ENCODE assay signal across 26 mouse cellular contexts in genomic region chrX:156539782-156540181, GRCm38 (mm10).
DNase-seq lines count a peak whose midpoint lies in the region; ATAC-seq and TF ChIP-seq lines count a peak whose summit lies in the region.
"Had no signal": no experiment of that assay in that cellular context is flagged by ENCODE, and none has a peak within 500 bp of the region (broad histone marks: within the 10 kb centered on the region; RNA-seq: fewer than 3 reads in every experiment).

No protein-coding gene starts in this region.

- TF ChIP-seq CTCF in lung, embryonic 14.5 days (IDR thresholded peaks at IDR 0.05; ENCODE audit: low read depth) = no peak
- no peak for TF ChIP-seq CTCF in lung, postnatal 0 days (IDR thresholded peaks at IDR 0.05)
- TF ChIP-seq CTCF in testis, adult 2 months (IDR thresholded peaks at IDR 0.05; ENCODE audit: control insufficient read depth, insufficient read depth, insufficient replicate concordance, low read depth, low read length) = no peak

- no peaks in the 10 kb centered on the region for H3K4me1 ChIP-seq in embryonic facial prominence, embryonic 14.5 days (ENCODE audit: control insufficient read depth, insufficient read depth, low read length)
- H3K4me1 ChIP-seq in embryonic facial prominence, embryonic 10.5 days = no peaks in the 10 kb centered on the region
- no peaks in the 10 kb centered on the region for H3K4me1 ChIP-seq in lung, embryonic 14.5 days (ENCODE audit: insufficient read depth)
- no peaks in the 10 kb centered on the region for H3K4me1 ChIP-seq in lung, postnatal 0 days (ENCODE audit: insufficient read depth, low read depth, low read length)
- no peaks in the 10 kb centered on the region for H3K4me1 ChIP-seq in testis, adult 2 months (ENCODE audit: control insufficient read depth, insufficient read depth, low read length)
- H3K4me1 ChIP-seq: embryonic facial prominence, embryonic 15.5 days; forebrain, embryonic 13.5 days; hindbrain, embryonic 12.5 days; hindbrain, embryonic 15.5 days had no signal

- H3K27me3 ChIP-seq in embryonic facial prominence, embryonic 14.5 days (replicated peaks; ENCODE audit: control insufficient read depth, insufficient read depth, low read length) = no peaks in the 10 kb centered on the region
- H3K27me3 ChIP-seq in embryonic facial prominence, embryonic 10.5 days (replicated peaks; ENCODE audit: low read depth, poor library complexity, severe bottlenecking) = no peaks in the 10 kb centered on the region
- no peaks in the 10 kb centered on the region for H3K27me3 ChIP-seq in lung, embryonic 14.5 days (ENCODE audit: insufficient read depth, low read length)
- H3K27me3 ChIP-seq in lung, postnatal 0 days (replicated peaks; ENCODE audit: insufficient read depth, low read length) = no peaks in the 10 kb centered on the region
- no peaks in the 10 kb centered on the region for H3K27me3 ChIP-seq in testis, adult 2 months (ENCODE audit: control insufficient read depth, insufficient read depth, low read length)
- H3K27me3 ChIP-seq: embryonic facial prominence, embryonic 15.5 days; forebrain, embryonic 13.5 days; hindbrain, embryonic 12.5 days; hindbrain, embryonic 15.5 days; Patski had no signal

- no peak overlapping the region for H3K4me3 ChIP-seq in embryonic facial prominence, embryonic 14.5 days (ENCODE audit: low read depth, low read length)
- H3K4me3 ChIP-seq in embryonic facial prominence, embryonic 10.5 days = no peak overlapping the region
- H3K4me3 ChIP-seq in lung, embryonic 14.5 days (ENCODE audit: low read depth, low read length) = no peak overlapping the region
- H3K4me3 ChIP-seq in lung, postnatal 0 days (ENCODE audit: low read depth, low read length) = no peak overlapping the region
- H3K4me3 ChIP-seq in testis, adult 2 months (ENCODE audit: control insufficient read depth, low read depth, low read length) = peak overlapping the region; percentile 69
- H3K4me3 ChIP-seq: embryonic facial prominence, embryonic 15.5 days; erythroblast, embryonic 14.5 days; forebrain, embryonic 13.5 days; gastrocnemius, adult 2 months; hindbrain, embryonic 12.5 days; hindbrain, embryonic 15.5 days had no signal

- no peak for TF ChIP-seq POLR2A in testis, adult 2 months (IDR thresholded peaks at IDR 0.05; ENCODE audit: control insufficient read depth, low read depth, low read length)

- no peaks in the 10 kb centered on the region for H3K36me3 ChIP-seq in embryonic facial prominence, embryonic 14.5 days (ENCODE audit: control insufficient read depth, insufficient read depth, low read length)
- no peaks in the 10 kb centered on the region for H3K36me3 ChIP-seq in embryonic facial prominence, embryonic 10.5 days (replicated peaks)
- no peaks in the 10 kb centered on the region for H3K36me3 ChIP-seq in lung, embryonic 14.5 days (ENCODE audit: insufficient read depth)
- no peaks in the 10 kb centered on the region for H3K36me3 ChIP-seq in lung, postnatal 0 days (ENCODE audit: insufficient read depth, low read length)
- no peaks in the 10 kb centered on the region for H3K36me3 ChIP-seq in testis, adult 2 months (ENCODE audit: control insufficient read depth, insufficient read depth, low read length)
- H3K36me3 ChIP-seq: embryonic facial prominence, embryonic 15.5 days; hindbrain, embryonic 12.5 days; hindbrain, embryonic 15.5 days had no signal

- 67% methylated on average over 4 of the region's 4 CpGs for WGBS in embryonic facial prominence, embryonic 14.5 days
- 78% methylated on average over 4 of the region's 4 CpGs for WGBS in embryonic facial prominence, embryonic 10.5 days
- WGBS in lung, embryonic 14.5 days = 57% methylated on average over 4 of the region's 4 CpGs
- whole genome bisulfite sequencing in lung, postnatal 0 days = 50% methylated on average over 4 of the region's 4 CpGs

- no peak overlapping the region for H3K4me2 ChIP-seq in embryonic facial prominence, embryonic 14.5 days (ENCODE audit: low read depth, low read length)
- H3K4me2 ChIP-seq in lung, embryonic 14.5 days = no peak overlapping the region
- H3K4me2 ChIP-seq in lung, postnatal 0 days (replicated peaks; ENCODE audit: low read depth, low read length) = no peak overlapping the region
- H3K4me2 ChIP-seq: embryonic facial prominence, embryonic 15.5 days; forebrain, embryonic 13.5 days; heart, embryonic 11.5 days; hindbrain, embryonic 12.5 days; hindbrain, embryonic 15.5 days had no signal

- H3K27ac ChIP-seq in embryonic facial prominence, embryonic 14.5 days (replicated peaks; ENCODE audit: low read depth, low read length) = no peak overlapping the region
- no peak overlapping the region for H3K27ac ChIP-seq in embryonic facial prominence, embryonic 10.5 days (replicated peaks)
- H3K27ac ChIP-seq in lung, embryonic 14.5 days (ENCODE audit: low read depth) = no peak overlapping the region
- H3K27ac ChIP-seq in lung, postnatal 0 days (ENCODE audit: low read length) = no peak overlapping the region
- H3K27ac ChIP-seq in testis, adult 2 months (ENCODE audit: control insufficient read depth, insufficient read depth, low read depth, low read length) = peak overlapping the region; percentile 58; the same call in 1 of the 2 replicates
- H3K27ac ChIP-seq: embryonic facial prominence, embryonic 15.5 days; forebrain, embryonic 13.5 days; gastrocnemius, adult 2 months; hindbrain, embryonic 12.5 days; hindbrain, embryonic 15.5 days had no signal

- H3K9ac ChIP-seq in embryonic facial prominence, embryonic 14.5 days (ENCODE audit: low read depth, low read length) = no peak overlapping the region
- no peak overlapping the region for H3K9ac ChIP-seq in lung, embryonic 14.5 days
- no peak overlapping the region for H3K9ac ChIP-seq in lung, postnatal 0 days (replicated peaks; ENCODE audit: low read depth)
- H3K9ac ChIP-seq: embryonic facial prominence, embryonic 15.5 days; forebrain, embryonic 13.5 days; forebrain, postnatal 0 days; hindbrain, embryonic 12.5 days; hindbrain, embryonic 15.5 days had no signal

- TF ChIP-seq EP300 in lung, postnatal 0 days (IDR thresholded peaks at IDR 0.05) = no peak

- ATAC-seq in embryonic facial prominence, embryonic 14.5 days (ENCODE audit: low read depth) = no peak
- peak; percentile 77 for ATAC-seq in lung, embryonic 14.5 days (ENCODE audit: insufficient read depth)
- ATAC-seq in lung, postnatal 0 days = no peak
- no peak for ATAC-seq in erythroblast, adult 5-6 weeks (replicated peaks; ENCODE audit: low FRiP score, poor library complexity, severe bottlenecking)
- ATAC-seq: CD4-positive, CD25-positive, alpha-beta regulatory T cell, adult 4 months; forebrain, embryonic 13.5 days; forebrain, postnatal 0 days; Patski had no signal

- DNase-seq in embryonic facial prominence, embryonic 14.5 days (ENCODE audit: low spot score) = peak; percentile 41
- DNase-seq in embryonic facial prominence, embryonic 10.5 days (ENCODE audit: low spot score) = no peak
- DNase-seq in lung, embryonic 14.5 days = peak; percentile 71
- no peak for DNase-seq in lung, postnatal 0 days (ENCODE audit: low spot score)
- DNase-seq in testis, postnatal 10 days (ENCODE audit: low spot score) = no peak
- no peak for DNase-seq in B cell, adult 2 months
- DNase-seq: adrenal gland, postnatal 10 days; adrenal gland, postnatal 36 days; cerebellum, adult 11 months; cerebellum, adult 8-10 months; cerebellum, postnatal 36 days; embryo, embryonic 11 days; forebrain, postnatal 0 days; gastrocnemius, adult 2 months; gastrocnemius, postnatal 14 days; heart, adult 11 months had no signal

- no peaks in the 10 kb centered on the region for H3K9me3 ChIP-seq in embryonic facial prominence, embryonic 14.5 days (ENCODE audit: control insufficient read depth, low read length)
- no peaks in the 10 kb centered on the region for H3K9me3 ChIP-seq in embryonic facial prominence, embryonic 10.5 days
- no peaks in the 10 kb centered on the region for H3K9me3 ChIP-seq in lung, embryonic 14.5 days (ENCODE audit: low read depth, low read length)
- H3K9me3 ChIP-seq in lung, postnatal 0 days (ENCODE audit: low read length) = no peaks in the 10 kb centered on the region
- H3K9me3 ChIP-seq: embryonic facial prominence, embryonic 15.5 days; forebrain, embryonic 13.5 days; hindbrain, embryonic 12.5 days; hindbrain, embryonic 15.5 days had no signal

Comparison
In these comparisons a context has a peak if more than half of its experiments do, and no peak if none do; other contexts are left out.
1. DNase-seq: peak in embryonic facial prominence, embryonic 14.5 days (single experiment) and lung, embryonic 14.5 days (single experiment); none in embryonic facial prominence, embryonic 10.5 days (single experiment), lung, postnatal 0 days (single experiment), testis, postnatal 10 days (single experiment) and B cell, adult 2 months (0 of 2).